Mouse (Mus musculus) heart, postnatal 14 days (tissue): ENCODE results near the gene 4933424G06Rik. TPM values are rescaled to one million over a fixed set of nuclear protein-coding genes. Genes with fewer than 3 reads are reported as not detected.
"Not testable (repeated sequence)": the region's sequence is repeated elsewhere in the genome, so short reads cannot be mapped to it uniquely, and the experiment has no call there.

Experiments used
- DNase-seq, 2 experiments: peaks; one replicate each; pipeline ENCODE4 v3.0.0; 2021 to 2022
- intact Hi-C: fragments of 180-260 bp; cut with DNase I; formaldehyde crosslinking; loops from one replicate; pipeline ENCODE4 v1.15.1; 2025
- long read RNA-seq, 2 experiments: library from polyadenylated mRNA; stranded (forward); transcript quantifications; one replicate each; pipeline ENCODE4 v2.0.0; 2021
- total RNA-seq, 2 experiments: library from RNA; stranded (reverse); gene quantifications; 2 replicates each; pipeline ENCODE4 v1.2.3; 2021

4933424G06Rik gene
- total RNA-seq: not detected
- long read RNA-seq, experiment 1: 0 reads
- long read RNA-seq, experiment 2: 0 reads

GRCm38 (mm10) chr1:36709854-36710280 is at the start of gene 4933424G06Rik:
TSS of gene 4933424G06Rik (plus strand) at chr1:36710149.
- intact Hi-C loops: no loop called here
- DNase-seq: peak; percentile 98

DNA sequence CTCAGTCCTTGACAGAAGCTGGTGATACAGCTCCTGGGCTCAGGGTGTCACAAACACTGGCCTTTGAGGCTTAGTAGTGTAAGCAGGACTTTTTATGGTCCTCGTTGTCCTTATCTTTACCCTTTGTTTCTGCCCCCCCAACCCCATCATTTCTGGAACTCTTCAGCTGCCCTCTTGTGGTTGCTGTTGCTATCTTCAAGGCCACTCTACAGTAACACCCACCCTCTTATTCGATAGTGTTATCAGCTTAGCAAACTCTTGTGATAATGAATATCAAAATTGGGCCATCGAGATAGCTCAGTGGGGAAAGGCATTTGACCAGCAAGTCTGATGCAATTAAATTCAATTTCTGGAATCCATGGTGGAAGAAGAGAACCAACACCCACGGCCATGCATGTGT is 45.5 kb upstream of the 4933424G06Rik start:
- DNase-seq: peak; percentile 8 to 39

GRCm38 (mm10) chr1:36665165-36665723 is 44.7 kb upstream of the 4933424G06Rik start:
- DNase-seq: no peak
- intact Hi-C loops: loop anchor here (2.0 kb wide), 1 partner anchor 116 kb away; no protein-coding TSS in a partner anchor

More for the DNA sequence above, 45.5 kb upstream of the 4933424G06Rik start:
- intact Hi-C loops: loop anchor here (2.0 kb wide), 1 partner anchor 116 kb away; no protein-coding TSS in a partner anchor

DNA sequence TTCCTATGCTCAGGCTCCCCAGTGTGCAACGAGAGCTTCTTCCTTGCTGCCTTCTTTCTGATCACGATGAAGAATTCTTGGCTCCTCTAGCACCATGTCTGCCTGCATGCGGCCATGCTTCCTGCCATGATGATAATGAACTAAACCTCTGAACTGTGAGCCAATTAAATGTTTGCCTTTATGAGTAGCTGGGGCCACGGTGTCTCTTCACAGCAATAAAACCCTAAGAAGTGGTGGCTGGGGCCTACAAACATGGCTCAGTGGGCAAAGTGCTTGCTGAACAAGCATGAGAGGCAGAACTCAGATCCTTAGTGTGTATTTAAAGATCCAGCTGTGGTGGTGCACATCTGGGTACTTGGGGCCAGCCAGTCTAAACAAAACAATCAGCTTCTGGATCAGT is 44.0 kb upstream of the 4933424G06Rik start:
- intact Hi-C loops: loop anchor here (2.0 kb wide), 1 partner anchor 117 kb away; no protein-coding TSS in a partner anchor
- no peak for DNase-seq

DNA sequence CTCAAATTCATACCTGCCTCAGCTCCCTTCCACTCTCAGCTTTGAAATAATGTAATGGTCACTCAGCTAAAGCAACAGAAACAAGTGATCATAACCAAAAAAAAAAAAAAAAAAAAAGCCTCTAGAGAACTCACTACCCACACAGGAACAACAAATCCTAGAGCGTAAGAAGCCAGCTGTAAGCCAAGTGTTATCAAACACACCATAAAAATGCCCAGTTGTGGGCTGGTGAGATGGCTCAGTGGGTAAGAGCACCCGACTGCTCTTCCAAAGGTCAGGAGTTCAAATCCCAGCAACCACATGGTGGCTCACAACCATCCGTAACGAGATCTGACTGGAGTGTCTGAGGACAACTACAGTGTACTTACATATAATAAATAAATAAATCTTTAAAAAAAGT is 41.9 kb upstream of the 4933424G06Rik start:
- DNase-seq, intact Hi-C loops: not testable (repeated sequence)

- intact Hi-C loops: no loop called here
- no peak for DNase-seq
Measured at GRCm38 (mm10) chr1:36670256-36670655, 39.7 kb upstream of the 4933424G06Rik start.

DNA sequence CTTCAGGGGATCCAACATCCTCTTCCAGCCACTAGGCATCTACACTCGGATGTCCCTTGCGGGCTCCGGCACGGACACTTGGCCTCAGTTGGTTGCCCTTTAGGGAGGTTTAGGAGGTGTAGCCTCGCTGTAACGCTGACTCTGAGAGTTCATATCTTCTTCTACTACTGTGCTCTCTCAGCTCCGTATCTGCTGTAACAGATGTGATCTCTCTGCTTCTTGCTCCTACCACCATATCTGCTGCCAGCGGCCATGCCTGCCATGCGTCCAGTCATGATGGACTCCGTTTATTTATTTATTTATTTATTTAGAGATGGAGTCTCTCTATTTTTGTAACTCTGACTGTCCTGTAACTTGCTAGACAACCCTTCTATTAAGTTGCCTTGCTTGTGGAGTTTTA is 38.7 kb upstream of the 4933424G06Rik start:
- DNase-seq: no peak
- intact Hi-C loops: no loop called here

DNA sequence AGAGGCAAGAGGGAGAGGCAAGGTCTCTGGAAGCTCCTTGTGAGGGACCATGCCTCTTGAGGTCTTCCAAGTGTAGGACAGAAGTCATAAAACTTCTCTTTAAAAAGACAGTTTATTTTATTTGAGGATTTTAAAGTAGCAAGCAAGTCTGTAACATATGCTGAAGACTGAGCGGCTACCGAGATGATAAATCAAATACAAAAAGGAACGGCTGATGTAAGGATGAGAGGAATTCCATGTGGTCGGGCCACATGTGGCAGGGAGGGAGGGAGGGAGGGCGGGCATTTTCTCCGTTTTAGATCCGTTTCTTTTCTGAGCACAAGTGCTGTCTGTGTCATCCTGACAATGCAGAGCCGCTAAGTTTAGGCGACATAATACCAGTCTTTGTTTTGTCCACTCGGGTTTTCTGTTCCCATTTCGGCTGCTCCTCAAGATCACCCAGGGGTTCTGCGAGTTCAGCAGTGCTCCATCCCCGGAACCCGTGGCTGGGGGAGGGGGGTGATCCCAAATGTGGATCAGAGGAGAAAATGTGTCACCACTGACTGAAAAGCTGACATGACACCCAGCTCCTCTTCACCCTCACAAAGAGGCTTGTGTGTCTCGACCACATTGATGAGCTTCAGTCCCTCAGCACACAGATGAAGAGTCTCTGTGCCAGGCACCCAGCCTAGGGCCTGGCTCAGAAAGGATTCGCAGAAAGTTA is 37.1 kb upstream of the 4933424G06Rik start:
- intact Hi-C loops: no loop called here
- no peak for DNase-seq

- DNase-seq: no peak
- intact Hi-C loops: no loop called here
Measured at GRCm38 (mm10) chr1:36674936-36675335, 35.0 kb upstream of the 4933424G06Rik start.

DNA sequence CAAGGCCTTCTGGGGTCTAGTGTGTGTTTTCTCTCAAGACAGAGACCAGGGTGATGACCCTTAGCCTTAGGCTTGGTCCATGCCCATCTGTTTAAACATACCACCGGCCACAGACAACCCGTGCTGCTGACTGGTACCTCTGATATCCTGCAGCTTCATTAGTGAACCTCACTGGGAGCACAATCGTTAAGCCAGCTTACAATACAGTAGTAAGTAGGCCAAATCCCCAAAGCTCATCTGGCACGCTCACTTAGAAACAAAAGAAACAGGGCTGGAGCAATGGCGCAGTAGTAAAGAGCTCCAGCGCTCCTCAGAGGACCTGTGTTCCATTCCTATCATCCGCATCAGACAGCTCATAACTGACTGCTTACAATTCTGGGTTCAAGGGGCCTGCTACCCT is 29.1 kb upstream of the 4933424G06Rik start:
- intact Hi-C loops: loop anchor here (5.0 to 10.0 kb wide), 2 partner anchors 44 to 346 kb away; no protein-coding TSS in a partner anchor

GRCm38 (mm10) chr1:36682620-36683355 is 27.2 kb upstream of the 4933424G06Rik start, which contains the start of gene Fam178b:
TSS of gene Fam178b (minus strand) at chr1:36683183.
- intact Hi-C loops: loop anchor here (5.0 to 10.0 kb wide), 2 partner anchors 45 to 348 kb away; no protein-coding TSS in a partner anchor
- no peak for DNase-seq

More for the DNA sequence above, 29.1 kb upstream of the 4933424G06Rik start:
- DNase-seq: no peak

GRCm38 (mm10) chr1:36683810-36684467 is 26.0 kb upstream of the 4933424G06Rik start:
- intact Hi-C loops: loop anchor here (2.0 to 10.0 kb wide), 3 partner anchors 47 to 349 kb away; partner anchors contain the start of gene Ankrd39
- DNase-seq: peak; percentile 80 to 85

- no peak for DNase-seq
- intact Hi-C loops: no loop called here
Measured at GRCm38 (mm10) chr1:36690671-36691235, 19.2 kb upstream of the 4933424G06Rik start.

- intact Hi-C loops: no loop called here
- peak; percentile 98 for DNase-seq
Measured at GRCm38 (mm10) chr1:36691271-36692155, 18.4 kb upstream of the 4933424G06Rik start, which contains the start of gene Cox5b. TSS of gene Cox5b (plus strand) at chr1:36691449.

DNA sequence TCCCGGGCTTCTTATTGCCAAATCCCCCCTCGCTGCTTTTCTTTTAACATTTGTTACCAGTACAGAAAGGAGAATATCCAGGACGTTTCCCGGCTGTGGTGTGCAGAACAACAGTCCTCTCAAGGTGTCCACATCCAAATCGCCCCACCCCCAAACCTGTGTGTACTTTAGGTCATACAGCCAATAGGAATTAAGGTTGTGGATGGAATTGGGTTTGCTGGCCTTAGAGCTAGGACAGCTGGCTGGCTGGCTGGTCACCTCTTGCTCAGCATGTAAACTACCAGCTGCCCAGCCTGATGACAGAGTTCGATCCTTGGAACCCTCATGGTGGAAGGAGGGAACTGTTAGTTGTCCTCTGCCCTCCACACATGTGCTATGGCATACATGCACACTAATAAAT is 15.1 kb upstream of the 4933424G06Rik start:
- intact Hi-C loops: no loop called here
- no peak for DNase-seq

DNA sequence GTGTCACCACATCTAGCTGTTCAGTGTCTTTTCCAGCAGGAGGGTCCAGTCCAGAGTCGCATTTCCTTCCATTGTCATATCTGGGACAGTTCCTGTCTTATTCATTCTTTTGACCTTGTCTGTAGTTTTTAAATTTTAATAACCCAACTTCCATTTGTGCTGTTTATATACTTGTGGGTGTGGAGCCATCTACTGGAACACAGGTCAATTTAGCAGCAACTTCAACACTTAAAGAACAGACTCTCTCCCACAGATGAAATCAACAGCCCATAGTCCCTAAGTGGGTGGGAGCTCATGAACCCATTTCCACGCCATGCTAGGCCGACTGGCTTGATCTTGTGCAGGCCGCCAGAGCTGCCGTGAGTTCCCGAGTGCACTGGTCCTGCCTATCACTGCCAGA is 13.5 kb upstream of the 4933424G06Rik start:
- intact Hi-C loops: no loop called here
- DNase-seq: no peak

DNA sequence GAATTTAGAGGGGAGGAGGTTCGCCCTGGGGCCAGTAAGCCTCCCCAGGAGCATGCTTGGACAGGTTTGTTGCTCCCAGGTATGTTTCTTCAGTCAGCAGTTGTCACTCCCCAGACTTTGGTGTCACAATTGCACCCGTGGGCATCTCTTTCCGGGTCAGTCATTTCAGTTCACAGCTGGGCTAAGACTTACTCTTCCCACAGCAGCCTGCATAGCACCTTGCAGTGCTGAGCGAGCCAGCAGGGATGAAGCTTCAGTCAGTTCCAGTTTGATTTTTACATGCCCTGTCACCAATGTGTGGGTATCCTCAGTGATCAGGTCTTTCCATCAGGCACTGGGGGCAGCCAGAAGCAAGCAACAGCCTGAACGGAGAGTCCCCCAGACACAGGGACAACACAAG is 12.9 kb upstream of the 4933424G06Rik start:
- intact Hi-C loops: no loop called here
- DNase-seq: no peak

- no peak for DNase-seq
- intact Hi-C loops: loop anchor here (1.0 kb wide), 1 partner anchor 14 kb away; no protein-coding TSS in a partner anchor
Measured at GRCm38 (mm10) chr1:36707166-36707565, 2.8 kb upstream of the 4933424G06Rik start.

- intact Hi-C loops: loop anchor here (1.0 kb wide), 1 partner anchor 14 kb away; no protein-coding TSS in a partner anchor
- DNase-seq: no peak
Measured at GRCm38 (mm10) chr1:36707797-36708196, 2.2 kb upstream of the 4933424G06Rik start.
